Mouse (Mus musculus): ENCODE data around the gene Slc35c2.

Slc35c2 gene

DNA sequence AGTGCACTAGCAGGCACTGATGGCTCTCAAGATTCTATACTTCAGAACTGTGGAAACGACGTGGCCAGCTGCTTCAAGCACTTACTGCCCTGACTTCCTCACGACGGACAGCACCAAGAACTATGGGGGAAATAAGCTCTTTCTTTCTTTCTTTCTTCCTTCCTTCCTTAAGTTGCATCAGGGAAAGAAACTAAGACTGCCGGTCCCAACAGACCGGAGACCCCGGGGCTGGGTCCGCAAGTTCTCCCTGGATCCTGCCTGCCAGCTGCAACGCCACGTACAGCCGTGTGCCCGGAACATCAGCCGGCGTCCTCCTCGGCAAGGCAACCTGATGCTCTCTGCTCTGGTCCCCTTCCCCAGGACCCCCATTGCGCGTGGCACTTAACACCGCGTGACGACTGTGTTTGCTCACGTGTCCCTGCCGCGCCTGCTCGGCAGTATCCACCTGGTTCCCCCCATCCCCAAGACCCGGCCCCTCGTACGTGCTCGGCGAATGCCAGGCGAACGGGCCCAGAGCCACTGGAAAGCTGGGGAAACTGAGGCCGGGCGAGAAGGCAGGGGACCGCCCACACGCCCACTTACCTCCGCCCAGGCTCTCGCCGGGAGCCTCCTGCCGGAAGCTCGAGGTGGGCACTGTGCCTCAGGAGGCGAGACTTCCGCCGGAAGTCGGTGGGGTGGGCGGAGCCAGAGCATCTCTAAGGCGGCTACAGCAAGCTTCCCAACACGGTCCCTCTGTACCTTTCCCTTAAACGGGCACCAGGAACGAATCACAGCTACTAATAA is at the start of gene Slc35c2:
Slc35c2 (minus strand) TSS at position 668 of the 783 bp plus-strand sequence.
- DNase-seq = peak; percentile 95

DNA sequence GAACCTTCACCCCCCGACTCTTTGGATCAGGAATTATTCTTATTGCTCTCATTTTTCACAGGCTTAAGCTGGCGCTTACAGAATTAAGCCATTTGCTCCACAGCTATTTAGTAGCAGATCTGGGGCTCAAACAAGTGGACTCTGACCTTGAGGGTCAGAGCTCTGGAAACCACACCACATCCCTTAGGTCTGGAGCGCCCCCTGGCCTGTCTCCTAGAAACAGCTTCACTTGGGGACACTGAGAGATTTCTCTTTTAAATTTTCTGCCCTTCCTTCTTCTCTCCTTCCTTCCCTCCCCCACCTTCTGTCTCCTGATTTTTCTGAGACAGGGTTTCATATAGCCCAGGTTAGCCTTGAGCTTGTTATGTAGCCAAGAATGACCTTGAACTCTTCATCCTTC is 49.5 kb upstream of the Slc35c2 start:
- DNase-seq = peak; percentile 88

DNA sequence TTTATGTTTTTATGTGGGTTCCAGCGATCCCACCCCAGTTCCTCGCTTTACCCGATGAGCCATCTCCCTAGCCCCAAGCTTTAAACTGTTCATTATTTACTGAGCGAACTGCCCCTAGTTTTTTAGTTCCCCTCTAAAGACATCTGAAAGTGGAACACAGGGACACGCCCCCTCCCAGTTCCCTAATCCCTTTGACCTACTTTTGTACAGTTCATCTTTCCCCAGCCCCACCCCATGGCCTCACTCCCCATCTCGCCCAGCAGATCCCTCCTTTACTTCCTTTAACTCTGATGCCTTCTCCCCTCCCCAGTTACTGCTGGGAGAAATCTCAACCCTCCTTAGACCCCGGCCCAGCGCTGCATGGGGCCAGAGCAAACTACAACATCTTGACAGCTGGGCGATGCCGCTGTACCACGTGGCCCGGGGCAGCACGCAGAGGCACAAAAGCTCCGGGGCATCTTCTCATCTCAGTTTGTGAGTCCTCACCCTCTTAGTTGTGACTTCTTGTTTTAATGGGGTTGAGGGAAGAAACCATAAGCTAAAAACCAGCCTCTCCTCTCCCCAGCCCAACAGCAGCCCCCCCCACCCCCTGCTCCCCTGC is 45.0 kb upstream of the Slc35c2 start:
- DNase-seq = no peak

DNA sequence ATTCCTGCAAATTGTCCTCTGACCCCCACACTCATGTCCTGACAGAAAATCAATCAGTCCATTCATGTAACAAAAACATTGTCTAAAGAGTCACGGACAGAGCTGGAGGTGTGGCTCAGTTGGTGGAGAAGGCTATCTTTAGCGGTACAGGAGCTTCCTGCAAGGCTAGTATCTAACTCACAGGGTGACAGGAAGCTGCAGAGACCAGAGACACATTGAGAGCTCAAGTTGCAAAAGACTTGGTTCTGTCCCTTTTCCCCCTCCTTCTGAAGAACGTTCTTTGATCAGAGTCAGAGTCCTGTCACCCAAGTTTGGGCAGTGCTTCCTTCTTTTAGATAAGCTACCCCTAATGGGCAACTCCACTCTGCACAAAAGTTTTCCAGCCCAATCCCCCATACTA is 42.0 kb upstream of the Slc35c2 start:
- no peak for DNase-seq

DNA sequence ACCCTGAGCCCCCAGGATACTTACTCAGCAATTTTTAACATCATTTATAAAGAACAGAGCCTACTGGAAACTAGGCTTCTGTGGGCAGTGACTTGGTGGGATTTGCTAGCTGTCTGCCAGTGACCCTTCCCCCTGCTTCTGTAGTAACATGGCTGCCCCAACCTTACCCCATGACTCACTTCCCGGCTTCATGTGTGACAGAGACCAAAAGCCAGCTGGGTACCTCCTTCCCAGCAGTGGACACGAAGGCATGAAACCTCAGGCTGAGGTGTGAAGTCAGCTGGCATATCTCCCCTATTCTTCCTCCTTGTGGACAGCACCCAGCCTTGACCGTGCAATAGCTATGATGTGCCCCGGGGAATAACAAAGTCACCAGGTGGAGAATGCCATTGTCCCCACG is 41.1 kb upstream of the Slc35c2 start:
- no peak for DNase-seq

GRCm38 (mm10) chr2:165327386-165327785 is 39.7 kb upstream of the Slc35c2 start:
- no peak for DNase-seq

DNA sequence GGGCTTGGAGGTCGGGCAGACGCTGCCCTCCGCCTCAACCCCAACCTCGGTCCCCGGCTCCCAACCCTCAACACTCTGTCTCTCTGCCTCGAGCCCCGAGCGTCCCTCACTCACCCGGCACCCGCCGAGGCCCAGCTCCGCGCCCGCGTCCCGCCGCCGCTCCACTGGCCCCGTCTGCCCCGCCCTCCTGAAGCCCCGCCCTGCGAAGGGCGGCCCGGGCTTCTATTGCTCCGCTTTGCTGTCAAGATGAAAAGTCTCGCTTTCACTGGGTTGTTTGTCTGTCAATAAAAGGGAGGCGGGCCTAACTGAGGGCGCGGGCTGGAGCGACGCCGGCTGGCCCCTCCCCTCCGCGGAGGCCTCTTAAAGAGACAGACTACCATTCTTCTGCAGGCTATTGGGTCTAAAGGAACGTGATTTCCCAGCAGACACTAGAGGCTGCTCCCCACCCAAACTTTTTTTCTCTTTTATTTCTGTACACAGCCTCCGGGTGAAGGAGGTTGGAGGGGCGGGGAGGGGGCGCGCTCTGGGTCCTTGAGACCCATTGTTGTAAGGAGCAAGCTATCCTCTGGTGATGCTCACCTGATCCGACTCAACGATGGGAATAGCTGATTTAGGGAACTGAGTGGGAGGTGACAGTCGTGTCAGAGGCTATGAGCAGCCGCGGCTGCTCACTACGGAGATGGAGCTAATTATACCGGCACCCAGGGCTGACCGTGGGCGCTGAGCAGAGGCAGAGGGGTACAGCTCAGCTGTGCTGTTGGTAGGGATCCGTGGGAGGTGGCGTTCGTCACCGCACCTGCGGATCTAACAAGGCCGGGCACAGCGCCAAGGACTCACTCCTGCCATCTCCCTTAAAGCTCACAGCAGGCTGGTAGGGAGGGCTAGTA is 38.9 kb upstream of the Slc35c2 start, which contains the start of gene Elmo2:
Elmo2 (minus strand) TSS at position 176 of the 887 bp plus-strand sequence.
- peak; percentile 98 for DNase-seq

GRCm38 (mm10) chr2:165325521-165326303 is 38.0 kb upstream of the Slc35c2 start:
- peak; percentile 63 for DNase-seq

GRCm38 (mm10) chr2:165323928-165324327 is 36.3 kb upstream of the Slc35c2 start:
- peak; percentile 50 for DNase-seq

GRCm38 (mm10) chr2:165323484-165323883 is 35.8 kb upstream of the Slc35c2 start:
- no peak for DNase-seq

DNA sequence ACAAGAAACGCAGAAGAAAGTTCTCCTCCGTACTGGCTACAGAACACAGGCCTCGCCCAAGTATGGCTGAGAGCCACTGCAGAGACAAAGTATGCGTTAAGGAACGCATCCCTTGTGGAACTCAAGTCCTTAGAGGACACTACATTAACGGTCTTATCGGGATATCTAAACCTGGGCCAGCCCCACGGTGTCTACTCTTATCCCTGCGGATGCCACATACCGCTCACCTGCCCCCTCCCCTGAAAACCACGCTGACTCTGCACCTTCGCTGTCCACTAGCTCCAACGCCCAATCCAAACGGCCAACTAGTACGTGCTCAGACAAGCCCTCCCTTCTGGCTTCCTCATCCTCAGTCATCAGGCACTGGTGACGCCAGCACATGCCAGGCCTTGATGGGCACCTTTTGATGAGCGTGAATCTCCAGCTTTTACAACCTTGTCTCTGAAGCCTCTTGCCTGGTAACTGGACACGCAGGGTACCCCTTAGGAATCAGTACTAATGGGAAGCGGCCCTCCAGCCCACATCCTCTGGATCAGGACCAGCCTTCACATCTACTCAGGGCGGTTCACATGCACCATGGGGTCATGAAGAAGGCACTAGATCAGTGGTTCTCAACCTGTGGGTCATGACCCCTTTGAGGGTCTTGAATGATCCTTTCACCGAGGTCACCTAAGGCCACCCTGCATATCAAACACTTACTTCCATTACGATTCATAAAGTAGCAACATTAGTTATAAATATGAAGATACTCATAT is 34.5 kb upstream of the Slc35c2 start:
- DNase-seq = no peak

DNA sequence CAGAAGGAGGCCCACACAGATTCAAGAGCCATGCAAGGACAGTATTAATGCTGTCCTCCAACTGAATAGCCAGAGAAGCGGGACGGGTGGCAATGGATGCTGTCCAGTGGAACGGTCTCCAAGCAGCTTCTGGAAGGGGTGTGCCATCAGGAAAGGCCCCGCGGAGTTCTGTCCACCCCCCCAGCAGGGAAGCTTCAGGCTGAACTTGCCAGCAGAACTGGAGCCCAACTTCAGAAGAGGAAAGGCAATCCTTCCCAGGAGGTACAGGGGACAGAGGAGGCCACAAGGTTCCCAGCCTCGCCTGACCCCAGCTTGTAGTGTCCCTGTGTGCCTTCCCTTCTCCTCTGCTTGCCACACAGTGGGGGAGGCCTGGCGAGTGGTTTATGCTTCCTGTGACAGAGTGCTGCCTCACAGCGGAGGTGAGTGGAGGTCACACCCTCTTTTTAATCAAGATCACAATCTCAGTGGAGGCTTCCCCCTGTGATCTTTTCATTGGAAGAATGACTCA is 33.8 kb upstream of the Slc35c2 start:
- DNase-seq = no peak

GRCm38 (mm10) chr2:165320531-165321150 is 33.0 kb upstream of the Slc35c2 start:
- DNase-seq = peak; percentile 65

- no peak for DNase-seq
These were observed 31.8 kb upstream of the Slc35c2 start for GRCm38 (mm10) chr2:165319503-165319902.

GRCm38 (mm10) chr2:165318941-165319340 is 31.3 kb upstream of the Slc35c2 start:
- no peak for DNase-seq

- DNase-seq = no peak
These were observed 30.1 kb upstream of the Slc35c2 start for GRCm38 (mm10) chr2:165317621-165318263.

DNA sequence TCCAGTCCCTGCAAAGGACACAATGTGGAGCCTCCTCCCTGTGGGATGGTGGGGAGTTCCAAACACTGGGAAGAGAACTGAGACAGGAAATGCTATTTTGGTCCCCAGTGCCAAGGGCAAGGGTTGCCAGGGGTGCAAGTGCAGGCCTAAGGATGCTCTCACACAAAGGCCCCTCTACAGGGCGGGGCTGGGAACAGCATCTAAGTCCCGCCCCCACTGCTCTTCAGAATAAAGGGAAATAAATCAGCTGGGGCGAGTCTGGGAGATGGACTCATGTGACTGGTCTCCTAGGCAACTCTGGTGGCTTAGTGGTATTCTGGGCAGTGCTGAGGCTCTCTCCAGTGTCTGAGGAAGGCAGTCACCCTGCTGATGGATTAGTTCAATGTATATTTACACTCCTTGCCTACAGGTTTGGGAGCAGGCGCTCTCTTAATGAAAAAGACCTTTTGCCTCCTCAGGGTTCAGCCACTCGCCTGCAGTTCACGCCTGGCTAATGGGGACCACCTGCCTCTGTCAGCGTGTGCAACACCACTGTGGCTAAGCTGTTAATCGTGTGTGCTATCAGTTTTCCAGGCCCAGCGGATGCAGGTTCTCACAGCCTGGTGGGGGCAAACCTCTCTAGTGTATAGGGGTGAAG is 29.3 kb upstream of the Slc35c2 start:
- DNase-seq = peak; percentile 78

DNA sequence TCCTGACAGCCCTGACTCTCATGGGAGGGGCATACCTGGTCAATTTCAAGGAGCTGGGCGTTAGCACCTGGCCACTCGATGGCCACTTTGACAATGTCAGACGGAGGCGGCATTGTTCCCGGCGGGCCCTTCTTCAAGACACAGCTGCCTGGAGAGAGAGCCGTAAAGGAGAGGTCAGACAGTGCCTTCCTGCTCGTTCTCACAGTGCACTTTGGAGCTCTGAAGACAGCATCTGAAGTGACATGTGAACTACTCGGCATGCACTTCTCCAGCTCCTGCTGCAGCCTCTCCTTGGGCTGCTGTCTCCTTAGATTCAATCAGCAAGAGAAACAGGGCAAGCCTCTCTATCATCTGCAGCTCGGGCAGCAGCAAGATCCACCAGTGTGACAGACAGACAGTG is 28.5 kb upstream of the Slc35c2 start:
- no peak for DNase-seq

GRCm38 (mm10) chr2:165314197-165314596 is 26.5 kb upstream of the Slc35c2 start:
- no peak for DNase-seq

GRCm38 (mm10) chr2:165312381-165312780 is 24.7 kb upstream of the Slc35c2 start:
- no peak for DNase-seq
